Mouse (Mus musculus) c-Kit-positive CD71-positive TER-119-negative erythroid progenitor cells, embryonic 14.5 days (primary cell): ENCODE data around the gene Bend6.

ENCODE experiments used
- DNase-seq: peaks from one replicate; pipeline ENCODE4 v3.0.0-alpha.2; 2013; ENCODE audit warnings: low read depth

The Bend6 gene

DNA sequence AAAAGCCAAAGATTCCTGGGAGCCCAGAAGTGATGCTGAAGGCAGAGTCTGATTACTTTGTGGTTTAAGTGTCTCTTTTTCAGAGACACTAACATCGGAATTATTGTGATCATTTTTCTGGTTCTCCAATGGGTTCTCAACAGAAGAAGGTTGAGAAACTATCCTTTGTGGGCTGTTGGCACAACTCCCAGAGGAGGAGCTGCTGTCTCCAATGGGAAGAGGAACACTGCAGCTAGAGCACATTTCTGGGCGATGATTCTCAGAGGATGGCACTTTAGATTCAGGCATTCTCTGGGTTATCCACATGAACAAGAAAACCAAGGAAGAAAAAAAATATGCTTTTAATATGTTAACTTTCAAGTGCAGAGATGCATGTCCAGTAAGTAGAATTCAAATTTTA is 104.3 kb downstream of the Bend6 start:
- DNase-seq = no peak
